Mouse (Mus musculus) hindbrain, embryonic 10.5 days (tissue): ENCODE data around the gene Kcnc1. TPM values are rescaled to one million over a fixed set of nuclear protein-coding genes. Genes with fewer than 3 reads are reported as not detected.
A peak's percentile ranks its signal among the peaks of the same experiment; 100 is the strongest.

Source experiments
- DNase-seq: peaks from one replicate; pipeline ENCODE4 v3.0.0-alpha.2; 2017; ENCODE audit warnings: low spot score
- H3K27ac ChIP-seq: fragments of 300-500 bp; sonication (generic); 2 replicates; pipeline ENCODE4 v1.5.1; 2016; ENCODE audit warnings: mild to moderate bottlenecking, moderate library complexity
- H3K27me3 ChIP-seq: fragments of 300-500 bp; sonication (generic); 2 replicates; pipeline ENCODE4 v1.6.1; 2016; ENCODE audit warnings: mild to moderate bottlenecking; ENCODE audit not compliant: poor library complexity, insufficient read depth, severe bottlenecking
- H3K36me3 ChIP-seq: fragments of 300-500 bp; sonication (generic); 2 replicates; pipeline ENCODE4 v1.6.1; 2016; ENCODE audit warnings: mild to moderate bottlenecking, moderate library complexity
- H3K4me1 ChIP-seq: fragments of 300-500 bp; sonication (generic); replicated peaks from 2 replicates; pipeline ENCODE4 v1.6.1; 2016; ENCODE audit warnings: mild to moderate bottlenecking
- H3K4me3 ChIP-seq: fragments of 300-500 bp; sonication (generic); 2 replicates; pipeline ENCODE4 v1.5.1; 2016; ENCODE audit warnings: mild to moderate bottlenecking, moderate library complexity
- H3K9me3 ChIP-seq: fragments of 300-500 bp; sonication (generic); 2 replicates; pipeline ENCODE4 v1.6.1; 2016; ENCODE audit warnings: mild to moderate bottlenecking, moderate library complexity
- WGBS: fragments of 180-500 bp; shearing (Covaris S2); methylation state at CpG from one replicate; pipeline ENCODE4 v1.1.7; 2016; 5-methylcytosine and 5-hydroxymethylcytosine counted together
- polyA plus RNA-seq: library from polyadenylated mRNA; unstranded; fragments of >200 nt; fragmentation: Nextera tagmentation; extraction: Ambion mirVana; gene quantifications from 2 replicates; pipeline ENCODE4 v1.2.1, GENCODE M21; 2016

Gene Kcnc1
- polyA plus RNA-seq, result 0.83 and 2.3 TPM in 2 replicates

GRCm38 (mm10) chr7:46396231-46396927, at the start of gene Kcnc1:
Kcnc1 (plus strand) TSS chr7:46396497.
- Histone ChIP-seq H3K36me3 (no peaks in the 10 kb centered on the region), H3K4me1 (peaks cover 39% of the 10 kb centered on the region), H3K27ac (peak within 1 kb of the TSS; percentile 84), H3K9me3 (no peaks in the 10 kb centered on the region), H3K4me3 (peak within 1 kb of the TSS; percentile 66), H3K27me3 (peaks cover 73% of the 10 kb centered on the region)
- WGBS, result under 1% methylated on average over 93 of the region's 93 CpGs
- DNase-seq, result peak; percentile 84

DNA sequence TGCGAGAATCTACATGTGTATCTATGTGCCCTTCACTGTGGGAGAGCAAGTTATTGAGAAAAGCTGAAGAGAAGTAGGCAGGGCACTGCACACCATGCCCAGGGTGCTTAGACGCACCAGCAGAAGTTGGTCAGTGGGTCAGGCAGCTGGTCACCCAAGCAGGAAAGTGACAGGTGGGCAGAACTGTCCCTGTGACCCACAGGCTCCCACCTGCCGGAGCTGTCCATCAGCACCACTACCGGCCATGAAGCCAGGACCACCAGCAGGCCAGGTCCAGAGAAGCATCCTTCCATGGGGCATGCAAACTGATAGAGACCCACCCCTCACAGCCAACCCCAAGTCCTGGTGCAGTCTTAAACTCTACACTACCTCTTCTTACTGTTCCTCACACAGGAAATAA, 48.6 kb upstream of the Kcnc1 start:
- 73% methylated on average over 4 of the region's 4 CpGs for WGBS
- H3K27me3 ChIP-seq, result peaks cover 49% of the 10 kb centered on the region
- no peak for DNase-seq
- H3K27ac ChIP-seq, result no peak overlapping the region
- peaks cover 7% of the 10 kb centered on the region for H3K4me1 ChIP-seq
- no peaks in the 10 kb centered on the region for H3K9me3 ChIP-seq
- H3K36me3 ChIP-seq, result no peaks in the 10 kb centered on the region
- no peak overlapping the region for H3K4me3 ChIP-seq

GRCm38 (mm10) chr7:46348813-46349212, 47.5 kb upstream of the Kcnc1 start:
- no peak for DNase-seq

GRCm38 (mm10) chr7:46350119-46350702, 46.1 kb upstream of the Kcnc1 start:
- 53% methylated on average over 9 of the region's 9 CpGs for WGBS
- Histone ChIP-seq H3K27ac (no peak overlapping the region), H3K4me3 (no peak overlapping the region), H3K4me1 (peaks cover 10% of the 10 kb centered on the region), H3K36me3 (no peaks in the 10 kb centered on the region), H3K9me3 (no peaks in the 10 kb centered on the region), H3K27me3 (peaks cover 49% of the 10 kb centered on the region)
- no peak for DNase-seq

More at GRCm38 (mm10) chr7:46348813-46349212, 47.5 kb upstream of the Kcnc1 start:
- Histone ChIP-seq H3K27me3 (peaks cover 49% of the 10 kb centered on the region), H3K9me3 (no peaks in the 10 kb centered on the region), H3K36me3 (no peaks in the 10 kb centered on the region), H3K4me1 (peaks cover 10% of the 10 kb centered on the region), H3K4me3 (peak overlapping the region; percentile 32), H3K27ac (no peak overlapping the region)
- WGBS, result 3% methylated on average over 34 of the region's 36 CpGs

- WGBS, result 73% methylated on average over 2 of the region's 2 CpGs
- Histone ChIP-seq H3K4me1 (peaks cover 10% of the 10 kb centered on the region), H3K27me3 (peaks cover 34% of the 10 kb centered on the region), H3K27ac (no peak overlapping the region), H3K36me3 (no peaks in the 10 kb centered on the region), H3K9me3 (no peaks in the 10 kb centered on the region), H3K4me3 (no peak overlapping the region)
- DNase-seq, result no peak
These were observed 43.5 kb upstream of the Kcnc1 start for GRCm38 (mm10) chr7:46352748-46353147.

- peaks cover 10% of the 10 kb centered on the region for H3K4me1 ChIP-seq
- peaks cover 30% of the 10 kb centered on the region for H3K27me3 ChIP-seq
- no peaks in the 10 kb centered on the region for H3K36me3 ChIP-seq
- WGBS, result 66% methylated on average over 8 of the region's 8 CpGs
- no peak overlapping the region for H3K4me3 ChIP-seq
- no peaks in the 10 kb centered on the region for H3K9me3 ChIP-seq
- no peak overlapping the region for H3K27ac ChIP-seq
- DNase-seq, result no peak
These were observed 43.1 kb upstream of the Kcnc1 start for GRCm38 (mm10) chr7:46353216-46353615.

DNA sequence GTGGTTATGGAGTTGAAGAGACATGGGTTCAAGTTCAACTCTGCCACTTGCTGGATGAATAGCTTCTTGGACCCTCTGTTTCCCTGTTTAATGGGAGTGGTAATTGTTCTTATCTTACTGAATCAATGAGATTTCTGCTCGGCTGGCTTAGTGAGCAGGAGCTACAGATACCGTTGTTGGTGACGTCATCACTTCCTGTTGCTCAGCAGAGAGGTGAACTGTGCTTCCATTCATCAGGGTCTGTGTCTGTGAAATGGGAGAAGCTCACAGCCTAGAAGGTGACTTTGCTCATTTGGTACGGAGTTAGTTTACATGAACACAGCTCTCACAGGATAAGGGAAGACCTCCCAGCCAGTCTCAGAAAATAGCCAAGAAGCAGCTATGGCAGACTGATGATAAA, 42.4 kb upstream of the Kcnc1 start:
- peaks cover 6% of the 10 kb centered on the region for H3K4me1 ChIP-seq
- no peaks in the 10 kb centered on the region for H3K9me3 ChIP-seq
- peaks cover 23% of the 10 kb centered on the region for H3K27me3 ChIP-seq
- H3K4me3 ChIP-seq, result no peak overlapping the region
- WGBS, result 77% methylated on average over 4 of the region's 4 CpGs
- no peak for DNase-seq
- H3K36me3 ChIP-seq, result no peaks in the 10 kb centered on the region
- H3K27ac ChIP-seq, result no peak overlapping the region

- H3K27ac ChIP-seq, result no peak overlapping the region
- no peak for DNase-seq
These were observed 34.5 kb upstream of the Kcnc1 start for GRCm38 (mm10) chr7:46361776-46362175.

DNA sequence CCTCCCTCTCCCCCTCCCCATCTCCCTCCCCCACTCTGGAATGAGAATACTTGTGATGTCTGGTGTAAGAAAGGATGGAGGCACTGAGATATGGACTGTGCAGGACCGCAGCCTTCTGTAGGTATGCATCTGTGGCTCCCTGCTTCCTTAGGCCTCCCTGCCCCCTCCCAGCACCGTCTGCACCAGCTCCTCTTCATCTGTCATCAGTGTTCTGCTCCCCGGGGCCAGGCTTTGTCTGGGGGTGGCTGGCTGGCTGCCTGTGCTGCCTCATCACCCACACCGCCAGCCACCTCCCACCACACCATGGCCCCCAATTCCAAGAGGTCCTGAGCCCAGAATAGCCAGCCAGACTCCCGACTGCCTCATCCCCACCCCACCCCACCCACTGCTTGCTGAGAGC, 32.1 kb upstream of the Kcnc1 start:
- Histone ChIP-seq H3K27ac (no peak overlapping the region; the same call in 1 of the 2 replicates), H3K36me3 (no peaks in the 10 kb centered on the region), H3K4me1 (peaks cover 3% of the 10 kb centered on the region; the same call in 1 of the 2 replicates), H3K4me3 (no peak overlapping the region), H3K27me3 (no peaks in the 10 kb centered on the region), H3K9me3 (no peaks in the 10 kb centered on the region)
- WGBS, result 65% methylated on average over 5 of the region's 5 CpGs
- no peak for DNase-seq

More at GRCm38 (mm10) chr7:46361776-46362175, 34.5 kb upstream of the Kcnc1 start:
- no peaks in the 10 kb centered on the region for H3K9me3 ChIP-seq
- H3K27me3 ChIP-seq, result no peaks in the 10 kb centered on the region
- no peak overlapping the region for H3K4me3 ChIP-seq
- no peaks in the 10 kb centered on the region for H3K36me3 ChIP-seq
- H3K4me1 ChIP-seq, result peaks cover 3% of the 10 kb centered on the region; the same call in 1 of the 2 replicates

- Histone ChIP-seq H3K9me3 (no peaks in the 10 kb centered on the region), H3K4me3 (no peak overlapping the region), H3K27me3 (no peaks in the 10 kb centered on the region), H3K36me3 (no peaks in the 10 kb centered on the region), H3K27ac (no peak overlapping the region), H3K4me1 (peaks cover 3% of the 10 kb centered on the region; the same call in 1 of the 2 replicates)
- DNase-seq, result no peak
- WGBS, result 97% methylated on average over 1 of the region's 1 CpGs
These were observed 30.5 kb upstream of the Kcnc1 start for GRCm38 (mm10) chr7:46365810-46366209.

GRCm38 (mm10) chr7:46371104-46371503, 25.2 kb upstream of the Kcnc1 start:
- Histone ChIP-seq H3K36me3 (no peaks in the 10 kb centered on the region), H3K4me1 (peaks cover 2% of the 10 kb centered on the region), H3K27me3 (peaks cover 41% of the 10 kb centered on the region), H3K4me3 (no peak overlapping the region), H3K27ac (no peak overlapping the region), H3K9me3 (no peaks in the 10 kb centered on the region)
- WGBS, result 72% methylated on average over 4 of the region's 4 CpGs
- no peak for DNase-seq

DNA sequence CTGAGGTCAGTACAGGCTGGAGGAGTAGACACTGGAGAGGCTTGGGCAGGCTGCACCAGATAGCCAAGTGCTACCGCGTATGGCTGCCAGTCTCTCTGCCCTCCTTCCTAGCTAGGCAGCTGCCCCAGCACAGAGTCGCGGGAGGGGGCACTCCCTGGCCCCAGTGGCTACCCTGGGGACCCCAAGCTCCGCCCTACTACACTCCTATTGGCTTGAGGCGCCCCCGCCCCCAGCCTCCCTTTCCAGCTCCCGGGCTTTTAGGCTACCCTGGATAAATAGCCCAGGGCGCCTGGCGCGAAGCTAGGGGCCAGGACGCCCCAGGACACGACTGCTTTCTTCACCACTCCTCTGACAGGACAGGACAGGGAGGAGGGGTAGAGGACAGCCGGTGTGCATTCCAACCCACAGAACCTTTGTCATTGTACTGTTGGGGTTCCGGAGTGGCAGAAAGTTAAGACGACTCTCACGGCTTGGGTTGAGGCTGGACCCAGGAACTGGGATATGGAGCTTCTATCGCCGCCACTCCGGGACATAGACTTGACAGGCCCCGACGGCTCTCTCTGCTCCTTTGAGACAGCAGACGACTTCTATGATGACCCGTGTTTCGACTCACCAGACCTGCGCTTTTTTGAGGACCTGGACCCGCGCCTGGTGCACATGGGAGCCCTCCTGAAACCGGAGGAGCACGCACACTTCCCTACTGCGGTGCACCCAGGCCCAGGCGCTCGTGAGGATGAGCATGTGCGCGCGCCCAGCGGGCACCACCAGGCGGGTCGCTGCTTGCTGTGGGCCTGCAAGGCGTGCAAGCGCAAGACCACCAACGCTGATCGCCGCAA, 19.9 kb upstream of the Kcnc1 start, which contains the start of gene Myod1:
Gene Myod1, plus strand, starts transcription at position 303 of the 836 bp plus-strand sequence.
- peak within 1 kb of the TSS; percentile 41 for H3K4me3 ChIP-seq
- 3% methylated on average over 44 of the region's 44 CpGs for WGBS
- H3K9me3 ChIP-seq, result no peaks in the 10 kb centered on the region
- peaks cover 88% of the 10 kb centered on the region for H3K27me3 ChIP-seq
- no peaks in the 10 kb centered on the region for H3K36me3 ChIP-seq
- no peak within 1 kb of the TSS for H3K27ac ChIP-seq
- H3K4me1 ChIP-seq, result peaks cover 26% of the 10 kb centered on the region
- peak; percentile 12 for DNase-seq

DNA sequence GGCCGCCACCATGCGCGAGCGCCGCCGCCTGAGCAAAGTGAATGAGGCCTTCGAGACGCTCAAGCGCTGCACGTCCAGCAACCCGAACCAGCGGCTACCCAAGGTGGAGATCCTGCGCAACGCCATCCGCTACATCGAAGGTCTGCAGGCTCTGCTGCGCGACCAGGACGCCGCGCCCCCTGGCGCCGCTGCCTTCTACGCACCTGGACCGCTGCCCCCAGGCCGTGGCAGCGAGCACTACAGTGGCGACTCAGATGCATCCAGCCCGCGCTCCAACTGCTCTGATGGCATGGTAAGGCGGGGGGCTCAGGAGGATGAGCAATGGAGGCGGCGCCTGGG, 19.3 kb upstream of the Kcnc1 start:
- Histone ChIP-seq H3K9me3 (no peaks in the 10 kb centered on the region), H3K4me3 (peak overlapping the region; percentile 41), H3K36me3 (no peaks in the 10 kb centered on the region), H3K4me1 (peaks cover 26% of the 10 kb centered on the region), H3K27ac (no peak overlapping the region), H3K27me3 (peaks cover 88% of the 10 kb centered on the region)
- WGBS, result under 1% methylated on average over 33 of the region's 33 CpGs
- DNase-seq, result peak; percentile 56
